Mouse (Mus musculus): Measurements from ENCODE around the gene Gm2075.
"Not testable (repeated sequence)": the region's sequence is repeated elsewhere in the genome, so short reads cannot be mapped to it uniquely, and the experiment has no call there.

- TF ChIP-seq CTCF (IDR thresholded peaks at IDR 0.05; ENCODE audit: low read depth, low read length); POLR2A (IDR thresholded peaks at IDR 0.05; ENCODE audit: insufficient read depth, low read length); EP300 (IDR thresholded peaks at IDR 0.05; ENCODE audit: insufficient read depth, low read depth, low read length): not testable (repeated sequence)
Observed at GRCm38 (mm10) chr12:88026704-88027103, 15.1 kb downstream of the Gm2075 start, which contains the start of gene Gm2056.
